Mouse (Mus musculus) small intestine, adult 2 months (tissue): ENCODE data around the gene Rnf32.

Source experiments
- CTCF ChIP-seq: fragments of 200-500 bp; IDR thresholded peaks from 2 replicates; pipeline ENCODE4 v1.5.1; 2012; ENCODE audit warnings: low read depth, mild to moderate bottlenecking, control low read depth, inconsistent platforms, low read length, moderate library complexity, mixed read lengths; ENCODE audit not compliant: insufficient replicate concordance, insufficient read length; ENCODE audit errors: extremely low read depth
- POLR2A ChIP-seq: fragments of 200-500 bp; IDR thresholded peaks from 2 replicates; pipeline ENCODE4 v1.6.1; 2012; ENCODE audit warnings: low read depth, mild to moderate bottlenecking, control low read depth, inconsistent platforms, low read length, moderate library complexity

DNA sequence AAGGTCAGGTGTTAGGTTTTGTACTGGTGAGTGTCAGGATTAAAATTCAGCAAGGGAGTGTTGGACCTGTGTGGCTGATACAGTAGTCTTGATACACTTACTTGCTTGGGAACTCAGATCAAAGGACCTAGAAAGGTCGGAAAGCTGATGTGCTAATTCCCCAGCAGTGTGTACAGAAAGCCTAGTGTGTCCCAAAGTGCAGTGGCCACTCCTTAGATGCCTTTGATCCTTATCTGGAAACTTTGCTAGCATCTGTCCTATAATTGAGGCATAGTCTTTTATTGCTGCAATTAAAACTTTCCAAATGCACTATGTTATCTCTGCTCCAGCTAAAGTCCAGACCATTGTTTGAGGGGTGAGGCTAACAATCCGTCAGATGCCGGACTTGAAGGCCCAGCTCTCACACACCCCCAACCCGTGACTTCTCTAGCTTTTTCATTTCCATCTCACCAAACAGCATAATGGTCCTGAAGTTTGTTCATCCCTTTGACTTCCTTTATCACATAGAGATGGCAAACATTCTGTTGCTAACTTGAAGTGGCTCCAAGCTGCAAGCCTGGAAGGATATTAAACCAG lies 16.3 kb downstream of the Rnf32 start:
- TF ChIP-seq POLR2A, result no peak
- TF ChIP-seq CTCF, result no peak
